Mouse (Mus musculus) megakaryocyte-erythroid progenitor cell, adult 5 weeks (primary cell): Measurements from ENCODE around the gene Cops4. TPM values are rescaled to one million over a fixed set of nuclear protein-coding genes. Genes with fewer than 3 reads are reported as not detected.

Experiments used
- polyA plus RNA-seq: library from polyadenylated mRNA; stranded (reverse); fragments of >175 nt; gene quantifications from 2 replicates; pipeline ENCODE4 v1.2.3, GENCODE M21; 2012

The Cops4 gene
- 9.5 and 12.0 TPM in 2 replicates for polyA plus RNA-seq

DNA sequence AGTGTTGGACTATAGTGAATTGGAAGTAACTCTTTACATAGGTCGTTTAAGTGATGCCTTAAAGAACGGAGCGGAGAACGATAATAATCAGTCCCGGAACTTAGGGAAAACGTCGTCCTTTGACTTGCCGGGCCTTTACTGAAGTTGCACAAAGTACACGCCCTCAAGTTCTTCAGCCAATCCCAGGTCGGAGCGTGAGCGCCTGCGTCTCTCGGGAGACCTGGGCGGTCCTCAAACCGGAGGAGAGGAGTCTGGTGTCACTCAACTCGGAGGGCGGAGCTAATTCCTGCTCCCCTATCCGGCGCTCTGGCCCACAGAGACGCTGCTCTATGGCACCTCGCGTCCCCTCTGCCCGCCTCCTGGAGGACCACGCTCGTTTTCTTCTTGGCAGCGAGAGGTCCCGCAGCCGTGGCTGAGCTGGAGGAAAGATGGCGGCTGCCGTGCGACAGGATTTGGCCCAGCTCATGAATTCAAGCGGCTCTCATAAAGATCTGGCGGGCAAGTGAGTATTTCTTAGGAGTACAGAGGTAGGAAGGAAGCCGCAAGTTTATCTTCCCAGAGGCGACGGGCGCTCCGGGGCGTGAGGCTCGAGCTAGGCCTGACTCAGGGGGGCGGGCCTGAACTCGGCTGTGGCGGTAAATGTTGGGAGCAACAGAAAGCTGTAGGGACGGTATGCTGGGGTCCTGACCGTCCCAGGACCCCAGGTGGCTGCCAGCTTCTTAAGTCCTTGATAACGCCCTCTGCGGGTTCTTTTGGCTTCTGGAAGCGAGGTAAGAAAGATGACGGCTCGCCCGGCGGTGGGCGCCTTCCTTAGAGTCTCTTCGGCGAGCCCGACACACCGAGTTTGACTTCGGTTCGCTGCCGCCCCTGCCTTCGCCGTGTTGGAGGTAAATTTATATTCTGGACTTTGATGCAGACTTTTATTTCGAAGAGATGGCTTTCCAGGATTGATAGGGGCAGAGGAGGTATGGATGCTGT, at the start of gene Cops4:
TSS of gene Cops4 (plus strand) at position 261 of the 978 bp plus-strand sequence.

GRCm38 (mm10) chr5:100500458-100500961, 17.6 kb upstream of the Cops4 start, which contains the start of gene Lin54:
TSS of gene Lin54 (minus strand) at chr5:100500639.

DNA sequence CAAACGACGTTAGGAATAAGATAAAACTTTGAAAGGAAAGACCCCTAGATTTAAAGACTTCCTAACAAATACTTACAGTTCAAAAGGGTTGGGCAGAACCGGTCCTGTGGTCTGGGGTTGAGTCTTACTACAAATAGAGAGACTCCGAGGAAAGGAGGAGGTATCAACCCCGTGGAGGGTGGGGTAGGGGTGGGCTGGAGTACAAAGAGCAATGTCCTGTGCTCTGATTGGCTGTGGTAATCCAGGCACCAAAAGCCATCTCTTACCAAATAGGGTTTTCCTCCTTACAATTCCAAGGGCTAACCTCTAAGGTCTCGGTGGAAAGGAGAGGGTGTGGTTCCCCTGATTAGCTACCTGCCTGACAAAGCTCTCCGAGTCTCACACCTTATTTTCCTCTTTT, 54.0 kb downstream of the Cops4 start, which contains the start of gene Plac8:
TSS of gene Plac8 (minus strand) at position 177 of the 400 bp plus-strand sequence.

Other genes starting within 250 kb of the Cops4 start
- 149 and 156 TPM in 2 replicates for gene Sec31a, start 102.1 kb upstream of the Cops4 start, polyA plus RNA-seq
- gene Lin54, start 17.7 kb upstream of the Cops4 start, polyA plus RNA-seq = 1.5 and 1.6 TPM in 2 replicates
- 60.6 and 83.1 TPM in 2 replicates for gene Plac8, start 53.9 kb downstream of the Cops4 start, polyA plus RNA-seq
- 52.9 and 54.3 TPM in 2 replicates for gene Coq2, start 156.8 kb downstream of the Cops4 start, polyA plus RNA-seq
- 11.0 and 19.0 TPM in 2 replicates for gene Hpse, start 201.4 kb downstream of the Cops4 start, polyA plus RNA-seq